Mouse (Mus musculus) layer of hippocampus, postnatal 36 days (tissue): ENCODE data around the gene E130308A19Rik. TPM values are rescaled to one million over a fixed set of nuclear protein-coding genes. Genes with fewer than 3 reads are reported as not detected.

ENCODE experiments used
- DNase-seq, 2 experiments: peaks; one replicate each; pipeline ENCODE4 v3.0.0; 2022
- total RNA-seq, 2 experiments: library from RNA; stranded (reverse); gene quantifications; 2 replicates each; pipeline ENCODE4 v1.2.3; 2021

E130308A19Rik gene
- total RNA-seq, 2 experiments from 2014 or later, result 12.6 to 15.9 TPM

DNA sequence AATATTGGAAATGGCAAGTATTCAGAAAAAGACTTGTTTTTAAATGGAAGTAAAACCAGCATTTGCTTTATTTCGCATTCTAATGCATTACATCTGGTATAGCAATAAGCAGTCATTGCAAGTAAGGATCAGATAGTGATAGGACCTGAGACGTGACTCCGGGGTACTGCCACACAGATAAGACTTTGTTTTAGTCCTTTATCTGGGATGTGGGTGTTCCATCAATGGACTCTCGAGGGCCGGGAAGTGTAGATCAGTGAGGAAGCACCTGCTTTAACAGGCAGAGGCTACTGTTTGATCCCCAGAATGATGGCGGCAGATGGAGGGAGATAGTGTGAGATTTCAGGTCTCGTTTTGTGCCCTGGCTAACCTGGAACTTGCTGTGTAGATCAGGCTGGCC lies 105.5 kb downstream of the E130308A19Rik start:
- no peak for DNase-seq

DNA sequence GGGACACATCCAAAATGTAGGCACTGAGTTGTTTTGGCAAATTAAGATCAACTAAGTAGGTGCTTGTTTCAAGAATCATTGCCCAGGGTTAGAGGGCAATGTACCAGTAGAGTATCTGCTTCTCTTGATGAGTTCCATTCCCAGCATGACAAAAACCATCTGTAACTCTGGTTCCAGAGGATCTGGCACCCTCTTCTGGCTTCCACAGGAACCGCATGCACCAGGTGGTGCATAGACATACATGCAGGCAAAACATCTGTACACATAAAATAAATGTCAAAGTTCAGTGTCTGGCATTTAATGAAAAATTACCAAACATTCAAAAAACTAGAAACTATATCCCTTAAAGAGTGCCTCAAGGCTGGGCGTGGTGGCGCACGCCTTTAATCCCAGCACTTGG lies 113.3 kb downstream of the E130308A19Rik start:
- DNase-seq, result no peak

- no peak for DNase-seq
Measured at GRCm38 (mm10) chr4:59739882-59740281, 113.9 kb downstream of the E130308A19Rik start.

DNA sequence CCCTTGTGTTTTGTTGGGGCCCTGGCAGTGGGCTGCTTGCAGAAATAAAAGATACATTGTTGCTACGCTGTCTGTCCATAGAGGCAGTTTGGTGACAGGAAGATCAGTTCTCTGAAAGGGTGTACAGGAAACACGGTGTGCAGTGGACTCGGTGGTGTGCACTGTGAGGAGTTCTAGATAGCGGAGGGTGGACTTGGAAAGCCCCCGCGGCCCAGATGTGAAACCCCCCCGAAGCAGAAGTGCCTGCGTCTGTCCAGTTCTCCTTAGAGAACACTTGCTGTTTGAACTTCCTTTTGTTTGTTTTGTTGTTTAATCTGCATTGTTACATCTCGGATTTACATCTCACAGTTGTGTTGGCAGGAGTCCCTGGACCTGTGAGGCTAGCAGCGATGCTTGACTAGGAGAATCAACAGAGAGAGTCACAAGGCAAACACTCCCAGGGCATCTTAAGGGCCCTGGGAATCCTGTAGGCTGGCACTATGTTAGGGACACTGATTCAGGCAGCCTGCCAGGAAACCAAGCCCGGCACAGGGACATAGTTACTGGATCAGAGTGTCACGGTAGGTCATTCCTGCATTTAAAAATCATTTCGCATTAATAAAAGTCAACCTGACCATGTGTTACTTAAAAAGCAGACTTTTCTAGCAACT lies 127.6 kb downstream of the E130308A19Rik start:
- no peak for DNase-seq

DNA sequence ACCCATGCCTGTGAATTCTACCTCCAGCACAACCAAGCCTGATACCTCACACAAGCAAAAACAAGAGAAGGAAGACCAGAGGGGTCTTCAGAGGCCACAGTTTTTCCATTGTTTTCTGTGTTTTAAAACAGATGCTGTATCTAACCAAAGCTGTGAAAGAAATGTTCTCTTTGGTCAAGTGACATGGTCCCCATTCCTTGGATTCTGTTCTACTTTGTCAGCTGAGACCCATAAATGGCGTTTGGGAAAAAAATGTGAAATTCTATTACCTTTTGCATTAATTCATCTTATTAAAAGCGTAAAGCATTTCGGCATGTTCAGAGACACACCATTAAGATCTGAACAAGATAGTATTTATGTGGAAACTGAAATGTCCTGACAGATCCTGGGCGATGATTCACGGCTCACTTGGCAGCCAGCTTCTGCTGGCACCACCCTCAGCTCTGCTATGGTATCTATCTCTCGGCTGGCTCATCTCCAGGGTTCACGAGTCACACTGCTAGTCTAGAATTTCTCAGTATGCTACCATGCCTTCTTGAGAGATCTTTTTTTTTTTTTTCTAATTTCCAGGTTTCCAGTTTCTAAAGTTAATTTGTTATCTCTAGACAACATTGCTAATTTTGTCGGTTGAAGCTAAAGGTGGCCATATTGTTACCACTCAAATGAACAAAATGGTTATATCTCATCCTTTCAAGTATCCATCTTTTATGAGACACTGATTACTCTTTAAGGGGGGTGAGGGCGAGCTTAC lies 130.5 kb downstream of the E130308A19Rik start:
- peak; percentile 59 to 72 for DNase-seq

- no peak for DNase-seq
Measured at GRCm38 (mm10) chr4:59757452-59758435, 131.7 kb downstream of the E130308A19Rik start.

DNA sequence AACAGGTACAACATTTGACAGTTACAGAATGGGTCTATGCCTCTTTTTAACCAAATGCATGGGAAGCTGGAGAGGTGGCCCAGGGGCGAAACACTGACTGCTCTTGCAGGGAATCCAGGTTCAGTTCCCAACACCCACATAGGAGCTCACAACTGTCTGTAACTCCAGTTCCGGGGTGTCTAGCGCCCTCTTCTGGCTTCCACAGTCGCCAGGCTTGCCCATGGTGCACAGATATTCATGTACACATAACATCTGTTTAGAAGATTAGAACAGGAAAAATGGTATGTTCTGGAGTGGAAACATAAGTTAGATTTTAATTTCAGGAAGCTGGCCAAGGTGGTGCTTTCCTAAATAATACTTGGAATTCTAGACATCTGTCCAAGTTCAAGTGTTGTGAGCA lies 134.0 kb downstream of the E130308A19Rik start:
- no peak for DNase-seq

- DNase-seq, result no peak
Measured at GRCm38 (mm10) chr4:59760636-59761364, 134.8 kb downstream of the E130308A19Rik start.

- DNase-seq, result no peak
Measured at GRCm38 (mm10) chr4:59761365-59761729, 135.3 kb downstream of the E130308A19Rik start.

- DNase-seq, result no peak
Measured at GRCm38 (mm10) chr4:59764950-59765349, 138.9 kb downstream of the E130308A19Rik start.

GRCm38 (mm10) chr4:59765385-59766005 lies 139.5 kb downstream of the E130308A19Rik start:
- no peak for DNase-seq

- DNase-seq, result no peak
Measured at GRCm38 (mm10) chr4:59767717-59768116, 141.7 kb downstream of the E130308A19Rik start.

- no peak for DNase-seq
Measured at GRCm38 (mm10) chr4:59772171-59772879, 146.3 kb downstream of the E130308A19Rik start.

- no peak for DNase-seq
Measured at GRCm38 (mm10) chr4:59777828-59778227, 151.8 kb downstream of the E130308A19Rik start.

DNA sequence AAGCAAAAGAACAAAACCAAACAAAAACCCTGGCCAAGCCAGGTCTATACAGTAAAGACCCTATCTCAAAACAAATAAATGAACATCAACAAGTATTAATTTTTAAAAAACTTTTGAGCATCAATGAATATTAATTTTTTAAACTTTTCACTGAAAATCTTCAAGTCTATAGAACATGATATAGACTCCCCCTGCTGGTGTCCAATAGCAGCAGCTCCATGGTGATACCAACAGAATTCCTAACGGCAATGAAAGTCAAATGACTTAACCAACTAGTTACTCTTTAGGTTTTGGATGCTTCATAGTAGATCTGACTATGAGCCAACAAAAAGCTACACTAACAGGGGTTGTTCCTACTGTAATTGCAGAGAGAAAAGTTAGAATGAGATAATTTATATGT lies 154.6 kb downstream of the E130308A19Rik start:
- DNase-seq, result no peak

- peak in 1 of 2 experiments; percentile 21 for DNase-seq
Measured at GRCm38 (mm10) chr4:59782853-59783684, 157.1 kb downstream of the E130308A19Rik start.

- DNase-seq, result peak; percentile 95 to 96
Measured at GRCm38 (mm10) chr4:59783685-59784279, 157.8 kb downstream of the E130308A19Rik start.

DNA sequence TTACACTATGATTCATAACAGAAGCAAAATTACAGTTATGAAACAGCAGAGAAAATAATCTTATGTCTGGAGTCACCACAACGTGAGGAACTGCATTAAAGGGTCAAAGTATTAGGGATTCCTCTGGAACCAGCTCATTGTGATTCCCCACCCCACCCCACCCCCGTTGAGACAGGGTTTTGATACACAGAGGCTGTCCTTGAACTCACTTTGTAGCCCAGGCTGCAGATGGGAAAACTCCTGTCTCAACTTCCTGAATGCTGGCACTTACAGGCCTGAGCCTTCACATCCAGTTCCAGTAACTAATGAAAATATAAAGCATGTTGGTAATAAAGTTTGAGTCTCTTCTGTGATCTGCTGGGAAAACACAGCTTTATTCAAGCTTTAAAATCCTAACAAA lies 159.4 kb downstream of the E130308A19Rik start:
- DNase-seq, result no peak

GRCm38 (mm10) chr4:59786661-59787060 lies 160.7 kb downstream of the E130308A19Rik start:
- DNase-seq, result peak; percentile 77 to 80

DNA sequence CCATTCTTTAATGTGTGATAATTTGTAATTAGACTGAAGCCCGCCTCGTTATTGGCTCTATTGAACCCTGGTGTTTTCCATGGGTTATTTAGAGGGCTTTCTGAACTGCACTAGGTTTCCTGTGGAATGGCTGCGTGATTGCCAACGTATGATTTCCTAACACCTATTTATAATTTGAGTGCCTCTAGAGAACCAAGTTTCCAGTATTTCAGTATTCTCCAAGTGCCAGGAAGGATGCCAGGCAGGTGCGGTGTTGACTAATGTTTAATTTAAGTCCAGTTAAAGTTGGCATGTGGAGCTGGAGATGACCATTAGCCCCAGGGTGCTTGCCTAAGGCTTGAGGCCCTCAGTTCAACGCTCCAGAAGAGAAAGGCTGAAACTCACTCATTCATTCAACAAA lies 161.1 kb downstream of the E130308A19Rik start:
- no peak for DNase-seq
